Mouse (Mus musculus) hindbrain, embryonic 12.5 days (tissue): ENCODE data around the gene Crat. TPM values are rescaled to one million over a fixed set of nuclear protein-coding genes. Genes with fewer than 3 reads are reported as not detected.

ENCODE experiments used
- ATAC-seq: fragments of 200-750 bp; cut with Nextera tagmentation; 2 replicates; pipeline ENCODE4 v1.8.0; 2017; ENCODE audit warnings: moderate TSS enrichment; ENCODE audit not compliant: low FRiP score
- H3K27ac ChIP-seq: fragments of 300-500 bp; sonication (generic); 2 replicates; pipeline ENCODE4 v1.5.1; 2016; ENCODE audit warnings: mild to moderate bottlenecking
- H3K27me3 ChIP-seq: fragments of 300-500 bp; sonication (generic); 2 replicates; pipeline ENCODE4 v1.6.1; 2016; ENCODE audit warnings: mild to moderate bottlenecking
- H3K36me3 ChIP-seq: fragments of 300-500 bp; sonication (generic); 2 replicates; pipeline ENCODE4 v1.6.1; 2016; ENCODE audit warnings: mild to moderate bottlenecking
- H3K4me1 ChIP-seq: fragments of 300-500 bp; sonication (generic); 2 replicates; pipeline ENCODE4 v1.6.1; 2016
- H3K4me2 ChIP-seq: fragments of 300-500 bp; sonication (generic); replicated peaks from 2 replicates; pipeline ENCODE4 v1.6.1; 2016; ENCODE audit warnings: mild to moderate bottlenecking
- H3K4me3 ChIP-seq: fragments of 300-500 bp; sonication (generic); 2 replicates; pipeline ENCODE4 v1.5.1; 2016; ENCODE audit warnings: mild to moderate bottlenecking
- H3K9ac ChIP-seq: fragments of 300-500 bp; sonication (generic); 2 replicates; pipeline ENCODE4 v1.6.1; 2016; ENCODE audit warnings: mild to moderate bottlenecking, moderate library complexity
- H3K9me3 ChIP-seq: fragments of 300-500 bp; sonication (generic); replicated peaks from 2 replicates; pipeline ENCODE4 v1.6.1; 2016; ENCODE audit warnings: mild to moderate bottlenecking
- WGBS: fragments of 180-500 bp; shearing (Covaris S2); methylation state at CpG from one replicate; pipeline ENCODE4 v1.1.7; 2016; 5-methylcytosine and 5-hydroxymethylcytosine counted together
- polyA plus RNA-seq: library from polyadenylated mRNA; unstranded; fragments of >200 nt; fragmentation: Nextera tagmentation; extraction: Ambion mirVana; gene quantifications from 2 replicates; pipeline ENCODE4 v1.2.1, GENCODE M21; 2016

Crat gene
- polyA plus RNA-seq, 1 experiment from 2014 or later: 23.9 TPM

DNA sequence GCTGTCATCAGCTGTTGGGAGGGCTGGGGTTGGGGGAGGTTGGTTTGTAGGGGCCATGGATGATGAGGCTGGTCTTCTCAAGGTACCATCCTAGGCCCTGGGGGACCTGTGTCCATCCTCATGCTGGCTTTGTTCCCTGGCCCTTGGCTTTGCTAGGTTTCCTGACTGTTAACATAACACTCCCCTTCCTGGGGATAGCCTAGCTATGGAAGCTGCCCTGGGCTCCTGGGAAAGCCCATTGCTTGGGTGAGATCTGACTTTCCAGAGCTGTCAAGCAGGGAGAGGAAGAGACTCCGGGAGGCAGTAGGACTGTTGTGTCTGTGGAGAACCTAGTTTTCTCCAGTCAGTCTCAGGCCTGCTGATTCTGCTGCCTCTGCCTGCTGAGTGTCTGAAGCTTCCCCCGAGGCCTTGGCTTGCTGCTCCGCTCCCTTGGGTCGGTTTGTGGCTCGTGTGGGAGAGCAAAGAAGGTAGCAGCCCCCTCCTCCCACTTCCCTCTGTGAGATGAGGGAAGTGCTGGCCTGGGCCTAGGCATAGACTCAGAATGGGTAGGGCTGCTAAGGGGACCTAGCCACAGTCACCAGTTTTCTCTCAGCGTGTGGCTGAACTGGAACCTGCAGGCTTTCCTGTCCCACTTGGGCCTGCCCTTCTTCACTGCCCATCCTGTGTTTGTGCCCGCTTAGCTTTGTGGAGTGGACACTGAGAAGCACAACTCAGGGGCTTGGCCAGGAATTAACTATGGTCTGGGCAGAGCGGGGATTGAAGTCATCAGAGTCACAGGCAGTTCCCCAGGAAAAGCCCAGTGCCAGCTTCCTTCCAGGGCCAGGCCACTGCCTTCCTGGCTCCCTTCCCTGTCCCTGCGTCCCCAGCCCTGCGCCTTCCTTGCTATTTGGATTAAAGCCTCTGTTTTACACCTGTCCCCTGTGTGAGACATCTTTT is 31.5 kb upstream of the Crat start:
- H3K27ac ChIP-seq: peak overlapping the region; percentile 37; the same call in 1 of the 2 replicates
- no peaks in the 10 kb centered on the region for H3K9me3 ChIP-seq
- 87% methylated on average over 10 of the region's 10 CpGs for WGBS
- H3K4me3 ChIP-seq: no peak overlapping the region
- no peaks in the 10 kb centered on the region for H3K27me3 ChIP-seq
- H3K9ac ChIP-seq: no peak overlapping the region
- no peak for ATAC-seq
- peaks cover 37% of the 10 kb centered on the region for H3K4me1 ChIP-seq
- no peak overlapping the region for H3K4me2 ChIP-seq
- H3K36me3 ChIP-seq: peaks cover 40% of the 10 kb centered on the region

GRCm38 (mm10) chr2:30445312-30445711 is 29.7 kb upstream of the Crat start:
- peak overlapping the region; percentile 46 for H3K27ac ChIP-seq
- peaks cover 38% of the 10 kb centered on the region for H3K36me3 ChIP-seq

DNA sequence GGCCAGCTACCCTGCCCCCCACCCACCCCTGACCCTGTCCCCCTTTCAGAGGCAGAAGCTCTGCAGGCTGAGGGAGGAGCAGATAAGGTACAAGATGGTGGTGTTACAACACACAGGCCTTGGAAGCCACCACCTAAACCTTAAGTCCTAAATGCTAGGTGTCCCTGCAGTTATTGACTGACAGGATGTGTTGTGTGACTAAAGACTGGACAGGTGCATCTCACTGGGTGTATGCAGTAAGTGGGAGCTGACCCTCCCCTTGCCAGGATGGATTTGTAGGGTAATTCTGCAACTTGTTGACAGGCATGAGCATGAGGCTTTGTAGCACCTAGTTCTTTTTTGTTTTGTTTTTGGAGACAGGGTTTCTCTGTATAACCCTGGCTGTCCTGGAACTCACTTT is 28.8 kb upstream of the Crat start:
- Histone ChIP-seq H3K27ac (peak overlapping the region; percentile 25; the same call in 1 of the 2 replicates), H3K4me2 (no peak overlapping the region), H3K4me3 (no peak overlapping the region), H3K9ac (no peak overlapping the region; the same call in 1 of the 2 replicates), H3K4me1 (peaks cover 61% of the 10 kb centered on the region), H3K9me3 (no peaks in the 10 kb centered on the region), H3K36me3 (peaks cover 33% of the 10 kb centered on the region), H3K27me3 (no peaks in the 10 kb centered on the region)
- ATAC-seq: no peak

More at GRCm38 (mm10) chr2:30445312-30445711, 29.7 kb upstream of the Crat start:
- H3K4me2 ChIP-seq: no peak overlapping the region
- H3K9ac ChIP-seq: peak overlapping the region; percentile 25
- no peak overlapping the region for H3K4me3 ChIP-seq
- ATAC-seq: no peak
- no peaks in the 10 kb centered on the region for H3K27me3 ChIP-seq
- 19% methylated on average over 2 of the region's 2 CpGs for WGBS
- H3K9me3 ChIP-seq: no peaks in the 10 kb centered on the region
- H3K4me1 ChIP-seq: peaks cover 55% of the 10 kb centered on the region

GRCm38 (mm10) chr2:30444006-30444405 is 28.4 kb upstream of the Crat start:
- Histone ChIP-seq H3K4me1 (peaks cover 61% of the 10 kb centered on the region), H3K9me3 (no peaks in the 10 kb centered on the region), H3K4me2 (no peak overlapping the region), H3K27ac (peak overlapping the region; percentile 99; the same call in 1 of the 2 replicates), H3K36me3 (peaks cover 33% of the 10 kb centered on the region), H3K9ac (no peak overlapping the region; the same call in 1 of the 2 replicates), H3K4me3 (no peak overlapping the region), H3K27me3 (no peaks in the 10 kb centered on the region)
- WGBS: 68% methylated on average over 5 of the region's 5 CpGs
- ATAC-seq: no peak

GRCm38 (mm10) chr2:30443281-30443680 is 27.7 kb upstream of the Crat start:
- ATAC-seq: no peak
- 68% methylated on average over 4 of the region's 4 CpGs for WGBS
- no peaks in the 10 kb centered on the region for H3K9me3 ChIP-seq
- H3K4me3 ChIP-seq: no peak overlapping the region
- no peak overlapping the region for H3K4me2 ChIP-seq
- H3K27ac ChIP-seq: peak overlapping the region; percentile 99
- peaks cover 61% of the 10 kb centered on the region for H3K4me1 ChIP-seq
- peaks cover 36% of the 10 kb centered on the region for H3K36me3 ChIP-seq
- H3K27me3 ChIP-seq: no peaks in the 10 kb centered on the region
- H3K9ac ChIP-seq: peak overlapping the region; percentile 24; the same call in 1 of the 2 replicates

DNA sequence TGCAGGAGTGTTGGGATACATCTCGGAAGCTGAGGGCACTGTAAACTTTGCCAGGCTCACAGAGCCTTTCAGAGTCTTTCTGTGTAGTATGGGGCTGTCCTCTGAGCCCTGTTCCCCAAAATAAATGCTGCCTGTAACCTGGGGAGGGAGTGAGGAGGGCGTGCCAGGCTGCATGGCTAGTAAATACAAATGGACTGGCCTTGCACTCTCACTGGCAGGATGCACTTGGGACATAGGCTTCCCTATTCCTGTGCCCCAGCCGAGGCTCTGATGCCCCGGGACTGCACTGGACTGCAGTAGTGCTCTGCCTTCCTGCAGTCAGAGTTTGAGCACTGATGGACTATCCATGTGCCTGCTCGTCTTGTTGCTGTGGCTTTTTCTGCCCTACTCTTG is 26.9 kb upstream of the Crat start:
- Histone ChIP-seq H3K4me1 (peaks cover 61% of the 10 kb centered on the region), H3K27ac (peak overlapping the region; percentile 99), H3K9ac (peak overlapping the region; percentile 57), H3K36me3 (peaks cover 43% of the 10 kb centered on the region), H3K4me2 (peak overlapping the region; percentile 43), H3K4me3 (no peak overlapping the region), H3K9me3 (no peaks in the 10 kb centered on the region), H3K27me3 (no peaks in the 10 kb centered on the region)
- no peak for ATAC-seq
- WGBS: 48% methylated on average over 5 of the region's 5 CpGs

DNA sequence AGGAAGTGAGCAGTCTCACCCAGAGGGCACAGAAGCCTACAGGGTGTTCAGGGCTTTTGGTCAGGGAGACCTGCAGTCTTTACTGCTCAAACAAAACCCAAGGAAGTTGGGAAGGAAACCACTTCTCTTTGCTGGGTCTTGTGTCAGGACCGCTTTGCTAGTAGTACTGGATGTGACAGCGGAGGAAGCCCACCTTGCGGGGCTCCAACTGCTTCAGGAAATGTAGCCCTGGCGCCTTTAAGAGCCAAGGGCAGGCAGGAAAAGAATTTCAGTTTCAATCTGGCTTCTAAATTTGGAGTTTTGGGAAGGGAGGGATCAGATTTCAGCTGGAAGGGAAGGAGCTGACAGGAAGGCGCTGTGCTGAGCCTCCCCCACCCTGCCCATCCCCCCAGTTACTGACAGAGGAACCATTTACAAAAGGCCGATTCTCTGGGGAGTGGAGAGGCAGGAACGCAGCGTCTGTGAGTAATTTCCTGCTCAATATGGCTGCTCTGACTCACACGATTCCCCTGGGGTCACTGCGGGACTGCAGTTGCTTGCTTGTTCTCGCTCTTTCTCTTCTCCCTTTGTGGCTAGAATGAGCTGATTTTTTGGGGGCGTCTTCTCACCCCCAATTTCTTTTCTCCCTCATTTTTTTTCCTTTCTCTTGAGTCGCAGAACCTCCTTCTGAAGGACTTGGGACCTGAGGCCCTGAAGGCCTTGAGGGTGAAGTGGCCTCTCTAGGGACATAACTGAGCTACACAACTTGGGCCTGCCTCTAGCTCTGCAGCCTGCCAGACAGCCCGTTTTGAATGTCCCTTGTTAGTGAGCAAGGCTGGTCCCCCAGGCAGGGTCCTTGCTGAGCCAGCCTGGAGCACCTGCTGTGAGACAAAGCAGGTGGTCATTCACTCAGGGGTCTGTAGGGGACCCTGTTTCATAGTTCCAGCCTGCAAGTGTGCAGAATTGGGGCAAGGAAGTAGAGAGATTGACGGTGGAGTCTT is 26.2 kb upstream of the Crat start:
- peak overlapping the region; percentile 57 for H3K9ac ChIP-seq
- no peak overlapping the region; the same call in 1 of the 2 replicates for H3K4me3 ChIP-seq
- H3K4me1 ChIP-seq: peaks cover 61% of the 10 kb centered on the region
- no peaks in the 10 kb centered on the region for H3K27me3 ChIP-seq
- peaks cover 47% of the 10 kb centered on the region for H3K36me3 ChIP-seq
- WGBS: 4% methylated on average over 15 of the region's 15 CpGs
- H3K4me2 ChIP-seq: peak overlapping the region; percentile 43
- peak overlapping the region; percentile 99 for H3K27ac ChIP-seq
- ATAC-seq: peak; percentile 81
- H3K9me3 ChIP-seq: no peaks in the 10 kb centered on the region

DNA sequence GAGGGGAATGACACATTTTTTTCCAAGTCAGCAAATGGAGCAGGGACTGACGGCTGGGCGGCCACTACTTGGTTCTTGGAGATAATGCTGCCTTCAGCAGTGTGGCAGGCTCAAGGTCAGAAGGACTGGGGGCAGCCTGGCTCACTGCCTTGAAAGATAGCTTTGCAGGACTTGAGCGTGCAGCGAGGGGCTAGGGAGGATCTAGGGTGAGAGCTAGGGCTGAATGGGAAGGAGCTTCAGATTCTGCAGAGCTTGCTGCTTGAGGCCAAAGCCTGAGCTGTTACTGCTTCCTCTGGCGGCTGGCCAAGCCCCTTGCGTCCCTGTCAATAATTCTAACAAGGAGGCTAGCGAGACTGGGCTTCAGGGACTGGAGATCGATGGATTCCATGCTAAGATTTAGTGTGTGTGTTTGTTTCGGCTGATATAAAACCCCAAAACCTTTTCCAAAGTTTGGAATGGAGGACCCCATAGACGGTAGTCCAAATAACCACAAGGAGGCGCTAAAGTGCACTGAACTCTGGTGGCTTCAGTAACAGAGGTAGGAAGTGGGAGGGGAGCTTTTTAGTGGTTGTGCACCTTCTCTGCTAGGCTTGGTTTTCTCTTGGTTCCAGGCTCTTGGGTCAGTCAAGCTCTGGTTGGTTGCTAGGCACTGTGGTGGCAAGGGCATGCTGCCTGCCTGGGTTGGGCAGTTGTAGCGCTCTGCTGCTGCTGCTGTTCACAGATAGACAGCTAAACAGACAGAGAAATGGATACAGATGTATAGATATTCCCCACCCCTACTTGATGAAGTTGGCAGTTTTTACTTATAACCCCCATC is 25.3 kb upstream of the Crat start:
- H3K4me3 ChIP-seq: no peak overlapping the region; the same call in 1 of the 2 replicates
- no peaks in the 10 kb centered on the region for H3K9me3 ChIP-seq
- peaks cover 49% of the 10 kb centered on the region for H3K36me3 ChIP-seq
- H3K4me2 ChIP-seq: peak overlapping the region; percentile 43
- ATAC-seq: peak; percentile 33
- H3K27me3 ChIP-seq: no peaks in the 10 kb centered on the region
- peaks cover 59% of the 10 kb centered on the region for H3K4me1 ChIP-seq
- WGBS: 14% methylated on average over 12 of the region's 12 CpGs
- H3K27ac ChIP-seq: peak overlapping the region; percentile 99
- peak overlapping the region; percentile 57 for H3K9ac ChIP-seq

- no peaks in the 10 kb centered on the region for H3K27me3 ChIP-seq
- H3K27ac ChIP-seq: peak overlapping the region; percentile 99
- peaks cover 48% of the 10 kb centered on the region for H3K36me3 ChIP-seq
- peaks cover 53% of the 10 kb centered on the region for H3K4me1 ChIP-seq
- H3K9ac ChIP-seq: peak overlapping the region; percentile 36; the same call in 1 of the 2 replicates
- no peak for ATAC-seq
- H3K4me3 ChIP-seq: no peak overlapping the region
- 62% methylated on average over 3 of the region's 3 CpGs for WGBS
- H3K4me2 ChIP-seq: no peak overlapping the region
- no peaks in the 10 kb centered on the region for H3K9me3 ChIP-seq
Observed at GRCm38 (mm10) chr2:30440211-30440700, 24.6 kb upstream of the Crat start.

- H3K4me1 ChIP-seq: peaks cover 47% of the 10 kb centered on the region
- H3K9ac ChIP-seq: no peak overlapping the region
- no peaks in the 10 kb centered on the region for H3K9me3 ChIP-seq
- 93% methylated on average over 6 of the region's 6 CpGs for WGBS
- H3K4me2 ChIP-seq: no peak overlapping the region
- no peak for ATAC-seq
- H3K4me3 ChIP-seq: no peak overlapping the region
- no peaks in the 10 kb centered on the region for H3K27me3 ChIP-seq
- peak overlapping the region; percentile 99; the same call in 1 of the 2 replicates for H3K27ac ChIP-seq
- H3K36me3 ChIP-seq: peaks cover 48% of the 10 kb centered on the region
Observed at GRCm38 (mm10) chr2:30439631-30440030, 24.0 kb upstream of the Crat start.

DNA sequence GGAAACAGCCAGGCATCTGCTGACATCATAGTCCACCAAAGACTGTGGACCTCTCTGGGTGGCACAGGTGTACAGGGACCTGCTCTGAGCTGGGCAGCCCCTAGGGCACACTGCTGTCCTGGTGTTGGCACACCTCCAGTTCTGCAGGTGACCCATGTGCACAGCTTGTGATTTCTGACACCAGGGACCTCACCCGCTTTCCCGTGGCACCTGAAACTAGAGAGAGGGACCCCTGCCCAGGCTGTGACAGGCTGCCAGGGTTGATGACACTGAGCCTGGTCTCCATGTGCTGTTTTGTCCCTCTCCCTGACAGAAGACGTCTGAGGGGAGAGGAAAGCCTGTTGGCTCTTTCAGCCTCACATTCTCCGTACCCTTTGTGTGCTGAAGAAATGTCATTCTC is 22.2 kb upstream of the Crat start:
- H3K27ac ChIP-seq: no peak overlapping the region
- ATAC-seq: no peak
- H3K4me1 ChIP-seq: peaks cover 30% of the 10 kb centered on the region
- H3K9ac ChIP-seq: no peak overlapping the region
- H3K4me2 ChIP-seq: no peak overlapping the region
- WGBS: 94% methylated on average over 4 of the region's 4 CpGs
- H3K27me3 ChIP-seq: no peaks in the 10 kb centered on the region
- no peak overlapping the region for H3K4me3 ChIP-seq
- H3K36me3 ChIP-seq: peaks cover 51% of the 10 kb centered on the region
- no peaks in the 10 kb centered on the region for H3K9me3 ChIP-seq
